Mouse (Mus musculus) testis, postnatal 14 days (tissue): ENCODE data around the gene Olfr458.
"Not testable (repeated sequence)": the region's sequence is repeated elsewhere in the genome, so short reads cannot be mapped to it uniquely, and the experiment has no call there.

ENCODE experiments used
- DNase-seq: peaks from one replicate; pipeline ENCODE4 v3.0.0; 2021; ENCODE audit warnings: low spot score

Gene Olfr458

DNA sequence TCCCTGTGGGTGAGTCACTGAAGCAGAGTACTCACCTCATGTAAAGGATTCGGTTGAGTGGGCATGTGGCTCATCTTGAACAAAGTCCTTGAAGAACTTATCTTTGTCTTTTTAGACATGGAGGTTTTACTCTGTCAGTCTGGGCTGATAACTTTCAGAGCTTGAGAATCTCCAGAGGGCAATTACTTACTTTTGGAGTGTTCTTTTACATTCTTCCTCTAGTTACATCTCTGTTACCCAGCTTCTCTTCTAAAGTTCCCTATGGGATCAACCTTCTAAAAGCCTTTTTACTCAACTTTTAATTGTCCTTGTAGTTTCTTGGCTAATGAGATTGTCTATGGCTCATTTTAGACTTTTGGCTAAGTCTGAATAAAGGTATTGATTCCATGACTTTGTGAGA, at the start of gene Olfr458:
Gene Olfr458 (minus strand): TSS at position 101 of the 400 bp plus-strand sequence.
- DNase-seq = no peak

DNA sequence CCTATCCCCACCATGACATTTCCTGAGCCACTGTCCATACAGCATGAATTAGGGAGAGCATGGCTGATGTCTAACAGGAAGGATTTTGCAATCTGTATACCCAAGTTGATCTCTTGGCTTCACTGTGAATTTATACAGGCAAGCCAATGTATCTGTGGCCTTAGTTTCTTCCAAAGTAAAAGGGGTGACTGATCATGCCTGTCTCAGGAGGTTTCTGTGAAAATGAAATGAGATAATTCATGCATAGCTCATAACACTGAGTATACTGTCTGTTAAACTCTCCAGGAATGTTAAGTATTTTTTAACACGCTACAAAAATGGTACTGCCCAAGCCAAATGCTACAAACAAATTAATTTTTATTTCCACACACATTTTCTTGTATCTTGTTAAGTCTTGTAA, 48.5 kb upstream of the Olfr458 start:
- no peak for DNase-seq

DNA sequence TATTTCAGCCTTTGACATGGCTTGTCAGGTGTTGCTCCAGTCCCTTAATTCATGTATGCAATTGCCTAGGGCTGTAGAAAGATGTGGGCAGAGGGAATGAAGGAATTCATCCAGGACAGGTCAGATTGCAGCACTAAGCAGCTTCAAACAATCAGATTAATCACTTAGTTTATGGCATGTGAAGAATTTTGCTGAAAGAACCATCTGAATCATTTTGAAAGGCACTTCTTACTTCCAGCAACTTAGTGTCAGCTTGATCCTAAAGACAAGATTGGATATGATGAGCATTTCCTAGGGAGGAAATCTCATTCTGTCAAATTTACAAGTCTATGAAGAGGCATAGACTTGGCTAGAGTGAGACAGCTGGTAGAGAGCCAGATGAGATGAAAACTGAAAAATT, 44.3 kb upstream of the Olfr458 start:
- no peak for DNase-seq

- DNase-seq = no peak
Measured at GRCm38 (mm10) chr6:42503478-42503877, 38.5 kb upstream of the Olfr458 start.

DNA sequence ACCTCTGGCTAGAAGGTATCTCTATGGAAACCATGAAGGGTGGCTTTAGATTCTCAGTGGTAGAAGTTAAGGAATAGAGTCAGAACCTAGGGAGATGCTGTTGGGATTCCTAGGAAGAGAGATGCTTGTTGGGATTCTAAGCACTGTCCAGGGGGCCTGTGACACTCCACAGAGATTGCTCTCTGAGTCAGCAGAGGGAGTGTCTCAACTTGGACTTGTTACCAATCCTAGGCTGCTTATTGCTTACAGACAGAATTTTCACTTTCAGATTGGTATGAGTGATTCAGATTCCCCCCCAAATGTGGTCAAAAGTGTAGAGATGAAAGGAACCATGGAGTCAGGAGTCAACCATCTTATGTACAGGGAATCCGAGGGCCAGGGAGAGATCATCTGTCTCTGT, 24.7 kb upstream of the Olfr458 start:
- no peak for DNase-seq

GRCm38 (mm10) chr6:42487114-42487513, 22.1 kb upstream of the Olfr458 start, which contains the start of gene Olfr456:
Gene Olfr456 (minus strand): TSS chr6:42487214.
- DNase-seq = no peak

- DNase-seq = no peak
Measured at GRCm38 (mm10) chr6:42484633-42485032, 19.6 kb upstream of the Olfr458 start.

- DNase-seq = no peak
Measured at GRCm38 (mm10) chr6:42476235-42476634, 11.2 kb upstream of the Olfr458 start, which contains the start of gene Olfr457. Gene Olfr457 (minus strand): TSS chr6:42476335.

- DNase-seq = not testable (repeated sequence)
Measured at GRCm38 (mm10) chr6:42471298-42471697, 6.3 kb upstream of the Olfr458 start.

DNA sequence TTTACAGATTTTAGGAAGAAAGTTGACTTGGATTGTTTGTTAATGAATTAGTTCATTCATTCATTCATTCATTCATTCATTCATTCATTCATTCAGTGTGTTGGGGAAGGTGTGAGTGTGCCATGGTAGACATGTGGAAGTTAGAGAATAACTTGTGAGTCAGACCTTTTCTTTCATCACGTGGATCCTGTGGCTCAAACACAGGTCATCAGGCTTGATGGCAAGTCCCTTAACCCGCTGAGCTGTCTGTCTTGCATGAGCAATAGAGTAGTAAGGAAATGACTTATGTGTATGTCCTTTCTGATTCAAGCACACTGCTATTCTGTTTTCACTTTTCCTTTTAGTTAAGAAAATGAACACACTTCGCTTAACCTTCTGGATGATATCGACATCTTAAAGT, 5.5 kb upstream of the Olfr458 start:
- DNase-seq = no peak

- no peak for DNase-seq
Measured at GRCm38 (mm10) chr6:42447381-42447780, 17.6 kb downstream of the Olfr458 start.

DNA sequence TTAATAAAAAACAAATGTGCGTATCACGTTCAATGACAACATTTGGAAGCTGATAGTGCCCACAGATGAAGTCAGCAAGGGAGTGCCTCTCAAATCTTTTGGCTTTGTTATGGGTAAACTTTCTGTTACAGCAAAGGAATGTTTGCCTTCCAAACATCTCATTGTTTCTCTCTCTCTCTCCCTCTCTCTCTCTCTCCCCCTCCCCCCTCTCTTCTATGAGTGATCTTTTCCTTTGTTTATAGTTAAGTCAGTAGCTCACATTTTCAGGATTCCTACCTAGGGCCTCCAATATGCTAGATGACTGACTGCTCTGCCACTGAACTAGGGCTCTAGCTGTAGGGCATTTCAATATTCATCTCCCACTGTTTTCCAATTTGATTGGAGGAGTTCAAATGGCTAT, 20.5 kb downstream of the Olfr458 start:
- DNase-seq = no peak

GRCm38 (mm10) chr6:42441395-42441794, 23.6 kb downstream of the Olfr458 start:
- DNase-seq = no peak

GRCm38 (mm10) chr6:42435490-42435889, 29.5 kb downstream of the Olfr458 start:
- DNase-seq = no peak

DNA sequence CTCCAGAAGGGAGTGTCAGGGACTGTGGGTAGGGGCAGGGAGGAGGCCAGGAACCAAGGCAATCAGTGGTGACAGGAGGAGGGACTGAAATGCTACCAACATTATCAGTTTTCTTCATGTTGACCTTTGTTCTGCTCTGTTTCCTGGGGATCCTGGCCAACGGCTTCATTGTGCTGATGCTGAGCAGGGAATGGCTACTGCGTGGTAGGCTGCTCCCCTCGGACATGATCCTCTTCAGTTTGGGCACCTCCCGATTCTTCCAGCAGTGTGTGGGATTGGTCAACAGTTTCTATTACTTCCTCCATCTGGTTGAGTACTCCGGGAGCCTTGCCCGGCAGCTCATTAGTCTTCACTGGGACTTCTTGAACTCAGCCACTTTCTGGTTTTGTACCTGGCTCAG, 30.6 kb downstream of the Olfr458 start, which contains the start of gene Tas2r126:
Gene Tas2r126 (plus strand): TSS at position 90 of the 400 bp plus-strand sequence.
- DNase-seq = no peak

DNA sequence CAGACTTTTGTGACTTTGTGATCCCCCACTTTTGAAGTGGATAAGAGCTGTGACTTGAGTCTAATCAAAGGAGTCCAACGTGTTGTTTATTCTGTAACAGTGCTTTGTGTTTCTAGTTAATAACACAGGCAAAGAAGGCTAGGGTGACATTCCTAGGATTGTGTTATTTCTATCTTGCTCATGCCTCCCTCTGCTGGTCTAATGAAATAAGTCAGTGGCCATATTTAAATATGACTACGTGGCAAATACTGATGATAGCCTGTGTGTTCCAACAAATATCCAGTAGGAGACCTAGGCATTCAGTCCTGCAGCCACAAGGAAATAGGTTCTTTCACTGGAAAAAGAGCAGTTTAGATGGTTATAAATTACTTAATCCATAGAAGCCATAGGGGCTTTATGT, 31.4 kb downstream of the Olfr458 start:
- no peak for DNase-seq

GRCm38 (mm10) chr6:42426337-42426736, 38.7 kb downstream of the Olfr458 start:
- DNase-seq = no peak

DNA sequence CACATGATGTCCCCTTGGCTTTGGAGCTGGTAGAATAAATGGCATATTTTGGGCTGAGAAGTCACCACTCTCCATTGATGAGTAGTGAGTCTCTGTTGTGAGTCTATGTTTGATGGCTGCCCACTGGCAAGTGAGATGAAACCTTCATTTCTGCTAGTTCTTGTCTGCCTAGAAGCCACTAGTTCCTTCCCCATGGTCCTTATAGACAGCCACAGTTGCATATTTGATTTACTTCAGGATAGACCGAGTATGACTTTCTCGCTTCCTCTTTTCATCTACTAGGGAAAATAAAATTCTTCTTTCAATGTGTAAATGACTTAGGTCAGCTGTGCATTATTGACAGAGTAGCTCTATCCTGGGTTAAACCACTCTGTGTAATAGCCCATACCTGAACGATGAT, 40.5 kb downstream of the Olfr458 start:
- no peak for DNase-seq

- no peak for DNase-seq
Measured at GRCm38 (mm10) chr6:42421439-42421838, 43.6 kb downstream of the Olfr458 start.

DNA sequence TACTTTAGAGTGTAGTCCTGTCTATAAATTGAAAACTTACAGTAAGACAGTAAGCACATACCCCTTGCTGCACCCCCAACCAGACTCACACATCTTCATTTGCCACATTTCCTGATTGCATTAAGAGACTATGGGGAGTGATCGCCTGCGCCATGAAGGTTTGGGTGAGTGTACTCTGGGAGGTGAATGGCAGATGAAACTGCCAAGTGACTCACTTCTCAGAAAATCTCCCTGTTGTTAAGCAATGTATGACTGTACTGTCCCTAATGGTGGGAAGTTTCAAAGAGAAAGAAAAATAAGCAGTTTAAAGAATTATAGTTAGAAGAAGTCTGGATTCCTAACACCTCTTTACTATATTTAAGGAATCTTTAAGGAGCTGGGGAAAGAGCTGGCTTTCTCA, 45.6 kb downstream of the Olfr458 start:
- no peak for DNase-seq
